Mouse (Mus musculus) forelimb bud, embryonic 11.5 days (tissue): ENCODE results near the gene Tex12.

Experiments
- DNase-seq: peaks from one replicate; pipeline ENCODE4 v3.0.0-alpha.2; 2012; ENCODE audit warnings: low read depth, low spot score

Tex12 gene

GRCm38 (mm10) chr9:50561145-50561917, at the start of gene Tex12:
Gene Tex12, minus strand, starts transcription at chr9:50561325.
- DNase-seq: no peak

GRCm38 (mm10) chr9:50604338-50604737, 43.2 kb upstream of the Tex12 start:
- DNase-seq: no peak

GRCm38 (mm10) chr9:50603998-50604324, 42.8 kb upstream of the Tex12 start:
- no peak for DNase-seq

GRCm38 (mm10) chr9:50603189-50603997, 42.3 kb upstream of the Tex12 start, which contains the start of the genes Sdhd and Timm8b:
Gene Sdhd, minus strand, starts transcription at chr9:50603812.
Gene Timm8b, plus strand, starts transcription at chr9:50603910.
- peak; percentile 96 for DNase-seq

GRCm38 (mm10) chr9:50602055-50602845, 41.1 kb upstream of the Tex12 start:
- DNase-seq: no peak

GRCm38 (mm10) chr9:50601536-50601935, 40.4 kb upstream of the Tex12 start:
- DNase-seq: no peak

- no peak for DNase-seq
Observed at GRCm38 (mm10) chr9:50596973-50597372, 35.8 kb upstream of the Tex12 start.

- DNase-seq: no peak
Observed at GRCm38 (mm10) chr9:50594794-50595417, 33.8 kb upstream of the Tex12 start.

- peak; percentile 28 for DNase-seq
Observed at GRCm38 (mm10) chr9:50593544-50593943, 32.4 kb upstream of the Tex12 start.

- no peak for DNase-seq
Observed at GRCm38 (mm10) chr9:50592955-50593354, 31.8 kb upstream of the Tex12 start.

- DNase-seq: no peak
Observed at GRCm38 (mm10) chr9:50590856-50591518, 29.9 kb upstream of the Tex12 start.

GRCm38 (mm10) chr9:50586955-50587354, 25.8 kb upstream of the Tex12 start:
- no peak for DNase-seq

- no peak for DNase-seq
Observed at GRCm38 (mm10) chr9:50585145-50585818, 24.2 kb upstream of the Tex12 start.

- DNase-seq: no peak
Observed at GRCm38 (mm10) chr9:50580370-50580769, 19.2 kb upstream of the Tex12 start.

GRCm38 (mm10) chr9:50569599-50570525, 8.7 kb upstream of the Tex12 start:
- no peak for DNase-seq

- DNase-seq: no peak
Observed at GRCm38 (mm10) chr9:50567881-50568280, 6.8 kb upstream of the Tex12 start.

- DNase-seq: no peak
Observed at GRCm38 (mm10) chr9:50567372-50567771, 6.2 kb upstream of the Tex12 start.

- no peak for DNase-seq
Observed at GRCm38 (mm10) chr9:50565940-50566339, 4.8 kb upstream of the Tex12 start.

- DNase-seq: no peak
Observed at GRCm38 (mm10) chr9:50565173-50565572, 4.0 kb upstream of the Tex12 start.
